ENCODE assay signal across 19 mouse cellular contexts in the genomic region with DNA sequence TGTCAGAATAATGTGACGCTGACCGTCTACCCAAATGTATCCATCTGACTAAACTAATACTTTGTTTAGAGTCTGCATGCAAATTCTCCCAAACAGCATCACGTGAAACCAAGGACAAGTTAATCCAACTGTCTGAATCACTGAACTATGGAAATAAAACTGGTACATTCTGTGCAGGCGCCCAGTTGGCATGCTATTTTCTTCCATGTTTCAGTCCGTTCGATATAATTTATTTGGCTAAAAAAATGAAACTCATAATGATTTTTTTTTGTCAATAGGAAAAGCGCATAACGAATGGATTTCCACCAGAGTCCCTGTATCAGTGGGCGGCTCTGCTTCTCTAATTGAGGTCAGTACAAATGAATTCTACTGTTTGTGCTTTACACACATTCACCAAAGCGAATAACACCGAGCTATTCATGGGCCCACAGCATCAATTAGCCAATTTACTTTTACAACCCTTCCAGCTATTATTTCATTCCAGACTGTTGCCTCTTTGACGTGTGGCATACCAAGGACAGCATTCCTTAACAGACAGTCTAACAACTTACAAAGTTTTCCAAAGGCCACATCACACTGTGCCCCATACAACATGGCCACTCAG.
DNase-seq lines count a peak whose midpoint lies in the region; ATAC-seq and TF ChIP-seq lines count a peak whose summit lies in the region.
"Had no signal": no experiment of that assay in that cellular context is flagged by ENCODE, and none has a peak within 500 bp of the region (broad histone marks: within the 10 kb centered on the region; RNA-seq: fewer than 3 reads in every experiment).

No protein-coding gene starts in this region.

- H3K9me3 ChIP-seq in limb, embryonic 11.5 days (ENCODE audit: control insufficient read depth, low read length) = no peaks in the 10 kb centered on the region
- H3K9me3 ChIP-seq in limb, embryonic 10.5 days (replicated peaks) = no peaks in the 10 kb centered on the region
- H3K9me3 ChIP-seq in midbrain, embryonic 11.5 days (ENCODE audit: control insufficient read depth, low read length) = no peaks in the 10 kb centered on the region
- H3K9me3 ChIP-seq: embryonic facial prominence, embryonic 15.5 days; hindbrain, embryonic 10.5 days; megakaryocyte, embryonic 14.5 days had no signal

- no peak overlapping the region for H3K9ac ChIP-seq in limb, embryonic 11.5 days (ENCODE audit: low read length)
- no peak overlapping the region for H3K9ac ChIP-seq in midbrain, embryonic 11.5 days (ENCODE audit: low read length)
- H3K9ac ChIP-seq: embryonic facial prominence, embryonic 15.5 days; liver, postnatal 0 days had no signal

- H3K4me2 ChIP-seq in limb, embryonic 11.5 days (ENCODE audit: low read depth, severe bottlenecking) = peak overlapping the region; percentile 17; the same call in 1 of the 2 replicates
- no peak overlapping the region for H3K4me2 ChIP-seq in midbrain, embryonic 11.5 days
- H3K4me2 ChIP-seq: embryonic facial prominence, embryonic 15.5 days had no signal

- H3K4me3 ChIP-seq in limb, embryonic 11.5 days (ENCODE audit: low read depth, low read length) = no peak overlapping the region
- H3K4me3 ChIP-seq in limb, embryonic 10.5 days = no peak overlapping the region
- no peak overlapping the region for H3K4me3 ChIP-seq in cortical plate, adult 2 months (ENCODE audit: insufficient read depth, low read length)
- no peak overlapping the region for H3K4me3 ChIP-seq in midbrain, embryonic 11.5 days (ENCODE audit: low read depth, low read length)
- H3K4me3 ChIP-seq: embryonic facial prominence, embryonic 15.5 days; hindbrain, embryonic 10.5 days; megakaryocyte, embryonic 14.5 days had no signal

- TF ChIP-seq POLR2A in cortical plate, adult 2 months (IDR thresholded peaks at IDR 0.05; ENCODE audit: extremely low read depth, insufficient read depth, low read length) = no peak

- peak; percentile 16 for DNase-seq in kidney, adult 9 months
- no peak for DNase-seq in kidney, adult 11 months
- DNase-seq in limb, embryonic 11.5 days (ENCODE audit: low spot score) = peak; percentile 32
- no peak for DNase-seq in limb, embryonic 10.5 days (ENCODE audit: low spot score)
- peak; percentile 64 for DNase-seq in retina, postnatal 1 day
- no peak for DNase-seq in midbrain, embryonic 11.5 days (ENCODE audit: low spot score, missing footprints)
- DNase-seq: adrenal gland, postnatal 14 days; cerebellum, adult 11-12 months; cerebellum, postnatal 25 days; liver, postnatal 0 days; right cerebral cortex, adult 18-20 months; thymus, postnatal 25 days had no signal

- H3K27me3 ChIP-seq in limb, embryonic 11.5 days (ENCODE audit: control insufficient read depth, insufficient read depth, low read length) = no peaks in the 10 kb centered on the region
- H3K27me3 ChIP-seq in limb, embryonic 10.5 days (ENCODE audit: low read depth, poor library complexity, severe bottlenecking) = no peaks in the 10 kb centered on the region
- H3K27me3 ChIP-seq in midbrain, embryonic 11.5 days (ENCODE audit: control insufficient read depth, insufficient read depth, low read length) = no peaks in the 10 kb centered on the region
- H3K27me3 ChIP-seq: embryonic facial prominence, embryonic 15.5 days; megakaryocyte, embryonic 14.5 days had no signal

- H3K4me1 ChIP-seq in limb, embryonic 11.5 days (ENCODE audit: control insufficient read depth, insufficient read depth, low read length) = 0 out of 2 replicates have a peak, but pooled peaks cover 7% of the 10 kb centered on the region
- peaks cover 28% of the 10 kb centered on the region for H3K4me1 ChIP-seq in limb, embryonic 10.5 days
- peaks cover 15% of the 10 kb centered on the region; the same call in 1 of the 2 replicates for H3K4me1 ChIP-seq in cortical plate, adult 2 months (ENCODE audit: control insufficient read depth, insufficient read depth, low read length)
- peaks cover 2% of the 10 kb centered on the region; the same call in 1 of the 2 replicates for H3K4me1 ChIP-seq in midbrain, embryonic 11.5 days (ENCODE audit: control insufficient read depth, insufficient read depth, low read length)
- H3K4me1 ChIP-seq: embryonic facial prominence, embryonic 15.5 days; megakaryocyte, embryonic 14.5 days had no signal

- TF ChIP-seq CTCF in cortical plate, adult 2 months (IDR thresholded peaks at IDR 0.05; ENCODE audit: extremely low read depth, insufficient read depth, low read length) = no peak

- ATAC-seq in limb, embryonic 11.5 days (ENCODE audit: insufficient number of reproducible peaks, low FRiP score, low TSS enrichment, low read depth) = peak; percentile 48; the same call in 1 of the 2 replicates
- ATAC-seq in midbrain, embryonic 11.5 days (ENCODE audit: low FRiP score) = no peak
- ATAC-seq: activated CD4-positive, CD25-positive, alpha-beta regulatory T cell, adult 4 months; hindbrain, postnatal 0 days; liver, postnatal 0 days; midbrain, embryonic 16.5 days had no signal

- no peaks in the 10 kb centered on the region for H3K36me3 ChIP-seq in limb, embryonic 11.5 days (ENCODE audit: control insufficient read depth, insufficient read depth, low read length)
- H3K36me3 ChIP-seq in limb, embryonic 10.5 days = no peaks in the 10 kb centered on the region
- no peaks in the 10 kb centered on the region for H3K36me3 ChIP-seq in midbrain, embryonic 11.5 days (ENCODE audit: control insufficient read depth, insufficient read depth, low read length)
- H3K36me3 ChIP-seq: embryonic facial prominence, embryonic 15.5 days; hindbrain, embryonic 10.5 days had no signal

- WGBS in limb, embryonic 11.5 days = 63% methylated on average over 12 of the region's 12 CpGs
- WGBS in limb, embryonic 10.5 days = 76% methylated on average over 12 of the region's 12 CpGs
- WGBS in midbrain, embryonic 11.5 days = 84% methylated on average over 12 of the region's 12 CpGs

- H3K27ac ChIP-seq in limb, embryonic 11.5 days (replicated peaks; ENCODE audit: low read depth, low read length) = no peak overlapping the region
- H3K27ac ChIP-seq in limb, embryonic 10.5 days = no peak overlapping the region
- peak overlapping the region; percentile 57; the same call in 1 of the 2 replicates for H3K27ac ChIP-seq in cortical plate, adult 2 months (ENCODE audit: insufficient read depth, low read length)
- H3K27ac ChIP-seq in midbrain, embryonic 11.5 days (ENCODE audit: low read depth, low read length) = no peak overlapping the region
- H3K27ac ChIP-seq: embryonic facial prominence, embryonic 15.5 days; hindbrain, embryonic 10.5 days; hindbrain, postnatal 0 days had no signal

Comparison
In these comparisons a context has a peak if more than half of its experiments do, and no peak if none do; other contexts are left out.
1. DNase-seq: peak in kidney, adult 9 months (single experiment), limb, embryonic 11.5 days (single experiment) and retina, postnatal 1 day (single experiment); none in kidney, adult 11 months (single experiment), limb, embryonic 10.5 days (single experiment) and midbrain, embryonic 11.5 days (single experiment).